Mouse (Mus musculus): ENCODE data around the gene Gm49321. TPM values are rescaled to one million over a fixed set of nuclear protein-coding genes. Genes with fewer than 3 reads are reported as not detected.

Gm49321 gene
- polyA plus RNA-seq, 1 experiment, result not detected

DNA sequence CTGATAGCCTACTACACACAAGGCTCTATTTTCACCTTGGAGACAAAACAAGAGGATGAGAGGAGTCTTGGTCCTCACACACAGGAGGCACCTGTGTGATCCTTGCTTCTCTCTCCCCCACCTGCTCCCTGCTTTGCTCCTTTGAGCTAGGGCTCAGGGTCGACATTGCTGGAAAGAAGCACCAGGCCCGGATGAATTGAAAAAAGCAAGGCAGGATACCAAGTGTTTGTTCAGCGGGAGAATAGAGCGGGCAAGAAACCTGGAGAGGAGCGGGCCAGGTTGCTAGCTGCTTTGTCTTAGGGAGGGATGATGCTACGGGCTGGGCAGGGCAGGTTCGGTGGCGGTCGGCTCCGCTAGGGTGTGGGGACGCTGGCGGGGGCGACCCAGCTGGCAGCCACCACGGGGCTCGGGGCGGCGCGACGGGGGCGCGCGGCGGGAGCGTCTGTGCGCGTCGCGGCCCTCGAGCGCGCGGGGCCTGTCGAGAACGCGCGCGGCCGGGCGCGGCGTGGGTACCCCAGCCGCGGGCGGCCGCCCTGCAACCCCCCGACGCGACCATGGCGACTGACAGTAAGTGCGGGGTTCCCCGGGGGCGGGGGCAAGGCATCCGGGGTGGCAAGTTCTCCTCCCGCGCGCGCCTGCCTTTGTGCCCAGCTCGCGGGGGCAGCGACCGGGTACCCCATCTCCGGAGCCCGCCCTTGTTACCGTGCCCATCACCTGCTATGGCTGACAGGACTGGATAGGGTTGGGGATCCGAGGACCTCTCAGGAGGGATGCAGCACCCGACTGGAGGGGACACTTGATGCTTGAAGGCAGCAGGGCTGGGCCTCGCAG, 60.1 kb downstream of the Gm49321 start, which contains the start of gene Syt16:
TSS of gene Syt16 (plus strand) at position 365 of the 831 bp plus-strand sequence.
- no peak for DNase-seq (ENCODE audit: low read depth, low spot score)
- 2% methylated on average over 44 of the region's 67 CpGs for WGBS

DNA sequence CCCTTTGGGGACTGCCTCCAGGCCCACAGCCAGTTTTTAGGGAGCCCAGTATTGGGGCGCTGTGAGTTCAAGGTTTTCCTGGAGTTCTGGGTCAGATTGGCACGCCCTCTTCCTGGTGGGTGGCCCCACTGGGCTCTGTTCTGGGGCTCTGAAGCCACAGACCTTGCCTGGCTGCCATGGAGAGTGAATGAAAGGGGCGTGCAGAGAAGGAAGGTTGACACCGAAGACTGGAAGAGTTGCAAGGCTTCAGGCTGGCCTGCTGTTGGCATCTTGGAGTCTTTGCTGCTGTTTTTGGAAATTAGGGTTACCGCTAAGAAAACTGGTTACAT, 60.6 kb downstream of the Gm49321 start:
- no peak for DNase-seq (ENCODE audit: low read depth, low spot score)
- 51% methylated on average over 5 of the region's 5 CpGs for WGBS

DNA sequence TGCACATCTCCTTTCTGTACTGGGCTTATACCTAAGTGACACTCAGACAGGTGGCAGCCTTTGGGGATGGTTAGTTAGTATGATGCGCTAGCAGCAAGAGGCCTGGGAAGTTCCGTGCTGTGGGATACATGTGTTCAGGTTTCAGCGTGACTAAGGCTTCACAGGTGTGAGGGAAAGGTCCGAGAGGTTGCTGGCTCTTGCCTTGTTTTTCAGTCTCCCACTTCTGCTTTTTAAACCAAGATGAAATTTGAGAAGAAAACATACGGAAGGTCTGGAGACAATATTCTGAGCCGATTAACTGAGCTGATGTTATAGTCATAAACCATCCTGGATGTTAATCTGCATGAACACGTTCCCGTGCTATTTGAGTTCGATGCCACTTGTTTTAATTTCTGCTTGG, 65.0 kb downstream of the Gm49321 start:
- no peak for DNase-seq (ENCODE audit: low read depth, low spot score)
- 85% methylated on average over 9 of the region's 9 CpGs for WGBS

DNA sequence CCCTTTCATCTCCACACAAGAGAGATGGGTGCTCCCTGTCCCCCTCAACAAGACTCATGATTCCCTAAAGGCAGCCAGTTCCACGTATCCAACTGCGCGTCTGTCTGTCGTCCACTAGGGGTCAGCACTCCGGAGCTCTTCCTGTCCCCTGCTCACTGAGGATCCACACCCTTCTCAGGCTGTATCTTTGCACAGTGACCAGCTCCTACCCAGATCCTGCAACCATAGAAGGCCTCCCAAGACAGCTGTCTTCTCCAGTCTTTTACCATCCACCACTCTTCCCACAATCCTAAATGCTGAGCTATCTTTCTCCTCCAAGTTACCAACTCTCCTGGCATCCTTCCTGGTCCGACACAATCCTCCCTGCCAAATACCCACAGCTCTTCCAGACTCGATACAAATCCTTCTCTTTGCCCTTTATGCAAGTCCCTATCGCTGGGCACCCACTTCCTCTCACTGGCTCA, 72.0 kb downstream of the Gm49321 start:
- WGBS, result 25% methylated on average over 8 of the region's 8 CpGs
- peak; percentile 19 for DNase-seq (ENCODE audit: low read depth, low spot score)

DNA sequence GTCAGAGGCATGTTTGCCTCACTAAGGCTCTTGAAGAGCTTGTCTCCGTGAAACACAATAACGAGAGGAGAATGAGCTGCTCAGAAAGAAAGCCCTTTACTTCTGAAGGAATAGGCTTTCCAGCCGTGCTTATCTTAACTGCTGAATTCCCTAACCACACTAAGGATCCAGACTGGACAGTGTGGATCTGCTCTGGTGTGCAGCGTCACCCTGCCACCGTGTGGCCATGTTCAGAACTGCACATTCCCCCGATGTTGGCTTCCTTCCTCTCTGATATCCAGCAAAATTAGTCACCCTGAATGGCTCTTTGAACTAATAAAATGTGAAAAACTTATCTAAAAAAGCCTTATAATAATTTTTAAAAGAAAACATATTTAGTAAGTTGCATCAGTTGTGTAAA, 76.3 kb downstream of the Gm49321 start:
- DNase-seq (ENCODE audit: low read depth, low spot score), result peak; percentile 28
- 3% methylated on average over 6 of the region's 6 CpGs for WGBS

DNA sequence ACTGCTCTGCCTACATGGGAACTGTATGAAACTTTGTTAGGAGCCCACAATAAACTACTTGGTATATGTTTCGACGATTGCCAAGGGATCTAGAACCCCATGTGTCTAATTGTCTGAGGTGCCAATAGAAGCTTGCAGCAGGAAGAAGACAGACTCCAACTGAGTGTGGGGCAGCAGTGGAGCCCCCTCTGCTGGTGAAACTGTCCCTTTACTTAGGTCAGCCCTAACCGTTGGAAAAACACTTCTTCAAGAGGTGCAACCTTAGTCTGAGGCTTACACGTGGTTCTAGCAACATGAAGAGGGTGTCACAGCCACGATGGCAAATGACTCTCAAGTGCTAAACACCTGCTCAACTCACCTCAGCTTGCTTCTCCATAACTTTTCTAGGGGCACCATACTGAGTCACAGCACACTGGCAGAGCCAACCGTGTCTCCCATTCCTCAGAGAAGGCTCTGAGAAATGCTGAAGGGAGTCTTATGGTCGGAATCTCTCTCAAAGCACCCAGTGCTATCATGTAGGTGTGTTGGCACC, 77.4 kb downstream of the Gm49321 start:
- WGBS, result 53% methylated on average over 7 of the region's 7 CpGs
- DNase-seq (ENCODE audit: low read depth, low spot score), result no peak

DNA sequence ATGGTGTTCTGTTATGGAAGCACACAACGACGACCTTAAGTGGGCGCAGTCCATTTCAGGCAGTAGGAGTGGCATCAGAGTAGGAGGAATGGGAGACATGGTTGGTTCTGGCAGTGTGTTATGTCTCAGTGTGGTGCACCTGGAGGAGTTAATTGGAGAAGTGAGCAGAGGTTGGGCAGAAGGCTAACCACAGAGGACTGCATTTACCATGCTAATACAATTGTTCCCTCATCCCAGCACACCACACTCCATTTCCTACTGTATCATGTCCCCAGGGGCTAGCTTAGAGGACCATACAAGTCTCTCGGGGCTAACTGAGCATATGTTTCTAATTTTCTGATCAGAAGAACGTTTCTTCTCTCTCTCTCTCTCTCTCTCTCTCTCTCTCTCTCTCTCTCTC, 78.0 kb downstream of the Gm49321 start:
- WGBS, result 61% methylated on average over 5 of the region's 5 CpGs
- DNase-seq (ENCODE audit: low read depth, low spot score), result no peak

Other genes with a start within 250 kb of the Gm49321 start
- 6.4 and 15.6 TPM in 2 replicates for gene Hif1a, start 36.3 kb upstream of the Gm49321 start, polyA plus RNA-seq (2012; rRNA removed)
- gene Snapc1, start 26.8 kb downstream of the Gm49321 start, polyA plus RNA-seq (2012; rRNA removed), result 3.7 and 4.0 TPM in 2 replicates
- gene Syt16, start 60.0 kb downstream of the Gm49321 start, polyA plus RNA-seq (2012; rRNA removed), result 0.04 and 0.12 TPM in 2 replicates